Mouse (Mus musculus): ENCODE measurements around the gene Tdrd1.

The Tdrd1 gene

GRCm38 (mm10) chr19:56910561-56910960 lies 84.6 kb downstream of the Tdrd1 start:
- DNase-seq (ENCODE audit: low read depth, low spot score), result no peak

- no peak for DNase-seq (ENCODE audit: low read depth, low spot score)
Observed at GRCm38 (mm10) chr19:56913761-56914160, 87.8 kb downstream of the Tdrd1 start.

- DNase-seq (ENCODE audit: low read depth, low spot score), result no peak
Observed at GRCm38 (mm10) chr19:56914658-56915057, 88.6 kb downstream of the Tdrd1 start.

- no peak for DNase-seq (ENCODE audit: low read depth, low spot score)
Observed at GRCm38 (mm10) chr19:56915084-56915483, 89.1 kb downstream of the Tdrd1 start.
